Mouse (Mus musculus) kidney, embryonic 16.5 days (tissue): ENCODE data around the gene Spdl1. TPM values are rescaled to one million over a fixed set of nuclear protein-coding genes. Genes with fewer than 3 reads are reported as not detected.

Experiments
- ATAC-seq: fragments of 200-750 bp; cut with Nextera tagmentation; 2 replicates; pipeline ENCODE4 v1.8.0; 2017; ENCODE audit warnings: moderate TSS enrichment; ENCODE audit not compliant: low FRiP score, low TSS enrichment
- H3K27ac ChIP-seq: fragments of 300-500 bp; sonication (generic); 2 replicates; pipeline ENCODE4 v1.5.1; 2014; ENCODE audit warnings: low read length
- H3K27me3 ChIP-seq: fragments of 300-500 bp; sonication (generic); 2 replicates; pipeline ENCODE4 v1.6.1; 2014; ENCODE audit warnings: low read length, control low read depth, mixed read lengths; ENCODE audit not compliant: insufficient read depth
- H3K36me3 ChIP-seq: fragments of 300-500 bp; sonication (generic); 2 replicates; pipeline ENCODE4 v1.6.1; 2014; ENCODE audit warnings: low read length, control low read depth, mixed read lengths; ENCODE audit not compliant: insufficient read depth
- H3K4me1 ChIP-seq: fragments of 300-500 bp; sonication (generic); 2 replicates; pipeline ENCODE4 v1.6.1; 2014; ENCODE audit warnings: low read length, control low read depth, mixed read lengths; ENCODE audit not compliant: insufficient read depth
- H3K4me2 ChIP-seq: fragments of 300-500 bp; sonication (generic); replicated peaks from 2 replicates; pipeline ENCODE4 v1.6.1; 2014; ENCODE audit warnings: low read depth, low read length
- H3K4me3 ChIP-seq: fragments of 300-500 bp; sonication (generic); 2 replicates; pipeline ENCODE4 v1.5.1; 2014; ENCODE audit warnings: mild to moderate bottlenecking, low read length
- H3K9ac ChIP-seq: fragments of 300-500 bp; sonication (generic); replicated peaks from 2 replicates; pipeline ENCODE4 v1.6.1; 2014; ENCODE audit warnings: low read length
- H3K9me3 ChIP-seq: fragments of 300-500 bp; sonication (generic); 2 replicates; pipeline ENCODE4 v1.6.1; 2016; ENCODE audit warnings: low read length, control low read depth
- WGBS: fragments of 180-500 bp; shearing (Covaris S2); extraction: QIAGEN DNeasy Blood & Tissue Kit; methylation state at CpG from one replicate; pipeline ENCODE4 v1.1.7; 2014; 5-methylcytosine and 5-hydroxymethylcytosine counted together
- polyA plus RNA-seq: library from polyadenylated mRNA; unstranded; fragments of >200 nt; fragmentation: Nextera tagmentation; extraction: Ambion mirVana; gene quantifications from 2 replicates; pipeline ENCODE4 v1.2.1, GENCODE M21; 2015

The Spdl1 gene
- polyA plus RNA-seq, 1 experiment from 2014 or later, result 22.7 TPM

GRCm38 (mm10) chr11:34856652-34857051 is 23.2 kb upstream of the Spdl1 start:
- ATAC-seq, result no peak
- Histone ChIP-seq H3K27me3 (no peaks in the 10 kb centered on the region), H3K4me3 (no peak overlapping the region), H3K9me3 (no peaks in the 10 kb centered on the region), H3K4me1 (no peaks in the 10 kb centered on the region), H3K4me2 (no peak overlapping the region), H3K9ac (no peak overlapping the region), H3K36me3 (no peaks in the 10 kb centered on the region), H3K27ac (0 out of 2 replicates have a peak overlapping the region, but pooled peaks have one; percentile 11)
- 47% methylated on average over 3 of the region's 3 CpGs for WGBS

GRCm38 (mm10) chr11:34846268-34846652 is 12.8 kb upstream of the Spdl1 start:
- ATAC-seq, result peak; percentile 92
- peak overlapping the region; percentile 59; the same call in 1 of the 2 replicates for H3K9ac ChIP-seq
- peaks cover 13% of the 10 kb centered on the region; the same call in 1 of the 2 replicates for H3K4me1 ChIP-seq
- H3K27ac ChIP-seq, result 0 out of 2 replicates have a peak overlapping the region, but pooled peaks have one; percentile 0
- 35% methylated on average over 5 of the region's 5 CpGs for WGBS
- no peaks in the 10 kb centered on the region for H3K36me3 ChIP-seq
- peak overlapping the region; percentile 31 for H3K4me3 ChIP-seq
- H3K4me2 ChIP-seq, result peak overlapping the region; percentile 48
- H3K9me3 ChIP-seq, result no peaks in the 10 kb centered on the region
- H3K27me3 ChIP-seq, result no peaks in the 10 kb centered on the region

- peak overlapping the region; percentile 0; the same call in 1 of the 2 replicates for H3K27ac ChIP-seq
- H3K4me3 ChIP-seq, result peak overlapping the region; percentile 31
- H3K9ac ChIP-seq, result peak overlapping the region; percentile 59
- H3K4me2 ChIP-seq, result peak overlapping the region; percentile 48
- H3K27me3 ChIP-seq, result no peaks in the 10 kb centered on the region
- H3K4me1 ChIP-seq, result peaks cover 13% of the 10 kb centered on the region; the same call in 1 of the 2 replicates
- H3K9me3 ChIP-seq, result no peaks in the 10 kb centered on the region
- WGBS, result 22% methylated on average over 22 of the region's 22 CpGs
- H3K36me3 ChIP-seq, result no peaks in the 10 kb centered on the region
- peak; percentile 74; the same call in 1 of the 2 replicates for ATAC-seq
Observed at GRCm38 (mm10) chr11:34845567-34846267, 12.3 kb upstream of the Spdl1 start.

GRCm38 (mm10) chr11:34843517-34843916 is 10.1 kb upstream of the Spdl1 start:
- no peaks in the 10 kb centered on the region for H3K9me3 ChIP-seq
- no peak overlapping the region for H3K27ac ChIP-seq
- no peak overlapping the region for H3K4me3 ChIP-seq
- WGBS, result 33% methylated on average over 5 of the region's 5 CpGs
- no peaks in the 10 kb centered on the region for H3K27me3 ChIP-seq
- no peaks in the 10 kb centered on the region for H3K36me3 ChIP-seq
- H3K4me1 ChIP-seq, result peaks cover 13% of the 10 kb centered on the region; the same call in 1 of the 2 replicates
- no peak overlapping the region for H3K4me2 ChIP-seq
- no peak for ATAC-seq
- no peak overlapping the region for H3K9ac ChIP-seq

- H3K9me3 ChIP-seq, result no peaks in the 10 kb centered on the region
- H3K4me1 ChIP-seq, result no peaks in the 10 kb centered on the region
- no peak for ATAC-seq
- H3K4me2 ChIP-seq, result no peak overlapping the region
- H3K36me3 ChIP-seq, result no peaks in the 10 kb centered on the region
- H3K4me3 ChIP-seq, result no peak overlapping the region
- H3K9ac ChIP-seq, result no peak overlapping the region
- no peak overlapping the region for H3K27ac ChIP-seq
- no peaks in the 10 kb centered on the region for H3K27me3 ChIP-seq
- 10% methylated on average over 5 of the region's 5 CpGs for WGBS
Observed at GRCm38 (mm10) chr11:34840283-34840682, 6.8 kb upstream of the Spdl1 start.

- ATAC-seq, result no peak
- WGBS, result 66% methylated on average over 4 of the region's 4 CpGs
- H3K9ac ChIP-seq, result no peak overlapping the region
- H3K36me3 ChIP-seq, result no peaks in the 10 kb centered on the region
- H3K9me3 ChIP-seq, result no peaks in the 10 kb centered on the region
- H3K4me2 ChIP-seq, result no peak overlapping the region
- H3K27ac ChIP-seq, result no peak overlapping the region
- peaks cover 5% of the 10 kb centered on the region for H3K4me1 ChIP-seq
- no peak overlapping the region for H3K4me3 ChIP-seq
- no peaks in the 10 kb centered on the region for H3K27me3 ChIP-seq
Observed at GRCm38 (mm10) chr11:34839051-34839450, 5.6 kb upstream of the Spdl1 start.

GRCm38 (mm10) chr11:34836272-34836671 is 2.8 kb upstream of the Spdl1 start:
- Histone ChIP-seq H3K9ac (no peak overlapping the region), H3K9me3 (no peaks in the 10 kb centered on the region), H3K27me3 (no peaks in the 10 kb centered on the region), H3K4me1 (peaks cover 14% of the 10 kb centered on the region), H3K27ac (no peak overlapping the region), H3K4me3 (no peak overlapping the region), H3K36me3 (no peaks in the 10 kb centered on the region), H3K4me2 (no peak overlapping the region)
- no peak for ATAC-seq
- 54% methylated on average over 2 of the region's 2 CpGs for WGBS

GRCm38 (mm10) chr11:34832678-34833077 is 763 bp downstream of the Spdl1 start:
- Histone ChIP-seq H3K27ac (no peak overlapping the region), H3K27me3 (no peaks in the 10 kb centered on the region), H3K36me3 (peaks cover 19% of the 10 kb centered on the region), H3K4me1 (peaks cover 14% of the 10 kb centered on the region), H3K9ac (peak overlapping the region; percentile 79), H3K4me2 (peak overlapping the region; percentile 86), H3K4me3 (peak overlapping the region; percentile 70), H3K9me3 (no peaks in the 10 kb centered on the region)
- ATAC-seq, result peak; percentile 28; the same call in 1 of the 2 replicates
- 10% methylated on average over 4 of the region's 5 CpGs for WGBS

- H3K36me3 ChIP-seq, result peaks cover 37% of the 10 kb centered on the region
- no peak overlapping the region for H3K27ac ChIP-seq
- H3K9ac ChIP-seq, result no peak overlapping the region
- H3K27me3 ChIP-seq, result no peaks in the 10 kb centered on the region
- ATAC-seq, result no peak
- no peak overlapping the region for H3K4me3 ChIP-seq
- H3K9me3 ChIP-seq, result no peaks in the 10 kb centered on the region
- 88% methylated on average over 3 of the region's 3 CpGs for WGBS
- H3K4me1 ChIP-seq, result peaks cover 7% of the 10 kb centered on the region
- H3K4me2 ChIP-seq, result no peak overlapping the region
Observed at GRCm38 (mm10) chr11:34827803-34828202, 5.6 kb downstream of the Spdl1 start.

- no peak overlapping the region for H3K4me3 ChIP-seq
- no peaks in the 10 kb centered on the region for H3K27me3 ChIP-seq
- H3K4me2 ChIP-seq, result no peak overlapping the region
- WGBS, result 95% methylated on average over 2 of the region's 2 CpGs
- H3K4me1 ChIP-seq, result no peaks in the 10 kb centered on the region
- H3K9me3 ChIP-seq, result no peaks in the 10 kb centered on the region
- no peak overlapping the region for H3K9ac ChIP-seq
- H3K27ac ChIP-seq, result no peak overlapping the region
- peaks cover 43% of the 10 kb centered on the region for H3K36me3 ChIP-seq
- no peak for ATAC-seq
Observed at GRCm38 (mm10) chr11:34826940-34827339, 6.5 kb downstream of the Spdl1 start.
